Mouse (Mus musculus) urinary bladder, postnatal 14 days (tissue): ENCODE data around the gene Wipf3.

Experiments
- DNase-seq: peaks from one replicate; pipeline ENCODE4 v3.0.0; 2021; ENCODE audit warnings: low spot score

Wipf3 gene

DNA sequence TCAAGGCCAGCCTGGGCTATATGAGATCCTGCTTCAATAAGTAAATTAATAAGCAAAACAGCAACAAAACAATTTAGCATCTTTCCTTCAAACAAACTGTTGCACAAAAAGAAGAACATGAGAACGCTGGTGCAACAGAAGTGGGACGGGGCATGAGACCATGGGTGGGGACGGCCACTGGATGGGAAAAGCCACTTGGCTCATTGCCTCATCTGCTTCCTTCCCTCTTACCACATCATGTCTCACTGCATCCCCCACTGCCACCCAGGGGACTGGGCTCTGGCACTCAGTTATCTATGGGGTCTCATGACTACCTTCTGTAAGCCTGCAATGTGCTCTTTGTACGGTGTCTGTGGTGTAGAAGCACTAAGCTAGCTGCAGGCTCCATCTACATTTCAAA lies 106.1 kb downstream of the Wipf3 start:
- no peak for DNase-seq

DNA sequence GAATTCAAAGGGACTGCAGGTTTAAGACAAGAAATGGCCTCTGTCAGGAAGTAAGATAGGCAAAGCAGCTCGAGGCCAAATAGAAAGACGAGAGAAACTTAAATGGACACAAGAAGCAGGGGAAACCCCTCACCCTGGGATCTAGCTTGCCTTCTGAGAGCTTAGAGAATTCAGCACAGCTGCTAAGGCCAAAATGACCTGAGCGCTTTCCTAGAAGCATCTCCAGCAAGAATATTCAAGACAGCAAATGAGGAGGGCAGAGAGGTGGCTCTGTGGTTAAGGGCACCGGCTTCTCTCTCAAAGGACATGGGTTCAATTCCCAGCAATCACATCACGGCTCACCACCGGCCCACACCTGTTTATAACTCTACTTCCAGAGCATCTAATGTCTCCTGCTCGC lies 107.7 kb downstream of the Wipf3 start:
- no peak for DNase-seq

DNA sequence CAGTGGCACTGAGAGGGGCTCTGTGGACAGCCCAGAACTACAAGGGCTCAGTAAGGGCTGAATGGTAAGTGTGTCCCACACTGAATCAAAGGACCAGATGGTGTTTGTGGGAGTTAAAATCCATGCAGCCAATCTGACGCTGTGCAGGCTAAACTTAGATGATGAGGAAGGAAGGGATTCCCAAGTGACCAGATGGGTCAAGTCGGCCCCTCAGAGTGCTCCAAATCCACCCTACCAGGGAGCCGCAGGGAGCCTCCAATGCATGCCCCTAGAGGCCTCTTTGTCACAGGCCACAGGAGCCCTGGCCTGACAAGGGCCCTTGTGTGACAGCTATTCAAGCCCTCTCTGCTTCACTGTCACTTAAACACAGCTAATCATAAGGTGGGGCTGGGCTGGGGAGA lies 109.4 kb downstream of the Wipf3 start:
- no peak for DNase-seq

DNA sequence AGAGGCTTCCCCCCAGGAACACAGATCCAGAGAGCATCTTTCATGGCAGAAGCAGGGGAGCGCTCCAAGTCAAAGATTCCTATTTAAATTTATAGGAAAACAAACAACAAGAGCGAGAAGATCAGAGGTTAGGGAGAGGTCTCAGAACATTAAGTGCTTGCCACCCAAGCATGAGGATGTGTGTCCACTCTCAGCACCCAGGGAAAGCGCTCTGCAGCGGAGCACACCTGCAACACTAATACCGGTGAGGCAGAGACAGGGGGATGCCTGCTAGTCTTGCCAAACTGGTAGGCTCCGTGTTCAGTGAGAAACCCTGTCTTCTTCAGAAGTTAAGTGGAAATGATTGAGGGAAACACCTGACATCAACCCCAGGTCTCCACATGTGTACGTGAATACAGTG lies 110.0 kb downstream of the Wipf3 start:
- no peak for DNase-seq

DNA sequence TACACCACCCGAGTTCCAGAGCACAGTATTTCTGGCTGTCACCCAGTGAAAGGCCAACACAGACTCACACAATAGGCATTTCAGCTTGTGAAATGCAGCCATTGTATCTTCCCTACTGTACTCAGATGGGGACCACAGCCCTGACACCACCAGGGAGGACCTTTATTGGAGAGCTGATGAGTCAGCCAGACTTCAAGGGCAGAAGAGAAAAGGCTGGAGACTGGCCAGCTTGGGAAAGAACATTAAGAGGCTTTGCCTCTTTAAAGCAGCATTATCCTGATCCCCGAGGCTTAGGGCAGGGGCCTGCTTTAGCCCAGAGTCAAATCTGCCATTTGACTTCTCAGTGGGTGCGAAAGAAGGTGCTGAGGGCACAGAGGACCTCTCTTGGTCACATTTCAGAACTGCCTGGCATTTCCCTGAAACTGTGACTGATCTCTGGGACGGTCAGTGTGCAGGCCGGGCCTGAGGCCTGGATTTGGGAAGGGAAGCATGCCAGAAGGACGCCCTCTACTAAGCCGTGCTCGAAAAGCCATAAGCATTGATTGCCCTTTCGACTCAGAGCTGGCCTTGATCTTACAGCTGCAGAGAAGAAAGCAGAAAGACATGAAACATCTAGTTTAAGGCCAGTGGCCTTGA lies 111.0 kb downstream of the Wipf3 start:
- peak; percentile 47 for DNase-seq

DNA sequence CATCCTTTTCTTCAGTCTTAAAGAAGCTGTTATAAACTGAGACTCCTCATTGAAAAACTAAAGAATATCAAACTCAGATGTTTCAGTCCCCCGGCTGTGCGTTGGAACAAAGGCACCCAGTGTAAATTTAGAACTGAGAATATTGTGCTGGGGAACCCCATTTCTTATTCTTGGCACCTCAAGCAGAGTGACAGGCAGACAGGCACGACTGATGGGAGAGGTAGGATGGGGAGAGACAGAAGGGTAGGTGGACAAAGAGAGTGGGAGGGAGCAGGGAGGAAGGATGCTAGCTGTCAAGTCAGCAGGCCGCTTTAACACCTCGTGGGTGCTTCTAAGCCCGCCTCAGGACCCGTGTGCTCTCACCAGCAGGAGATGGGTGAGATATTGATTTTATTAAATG lies 113.4 kb downstream of the Wipf3 start:
- no peak for DNase-seq

DNA sequence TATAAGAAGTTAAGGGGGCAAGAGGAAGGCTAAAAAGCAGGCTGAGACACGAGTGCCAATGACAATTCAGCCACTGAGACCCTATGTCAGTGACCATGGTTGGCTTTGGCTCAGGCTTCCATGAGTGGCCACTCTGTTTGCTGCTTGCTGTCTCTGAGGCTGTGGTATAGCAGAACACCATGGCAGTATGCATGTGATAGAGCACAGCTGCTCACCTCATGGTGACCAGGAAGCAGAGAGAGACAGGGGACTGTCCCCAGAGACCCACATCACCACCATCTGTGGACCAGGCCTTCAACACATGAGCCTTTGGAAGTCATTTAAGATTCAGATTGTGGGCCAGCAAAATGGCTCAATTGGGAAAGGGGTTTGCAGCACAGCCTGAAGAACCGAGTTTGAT lies 114.2 kb downstream of the Wipf3 start:
- DNase-seq, result no peak

DNA sequence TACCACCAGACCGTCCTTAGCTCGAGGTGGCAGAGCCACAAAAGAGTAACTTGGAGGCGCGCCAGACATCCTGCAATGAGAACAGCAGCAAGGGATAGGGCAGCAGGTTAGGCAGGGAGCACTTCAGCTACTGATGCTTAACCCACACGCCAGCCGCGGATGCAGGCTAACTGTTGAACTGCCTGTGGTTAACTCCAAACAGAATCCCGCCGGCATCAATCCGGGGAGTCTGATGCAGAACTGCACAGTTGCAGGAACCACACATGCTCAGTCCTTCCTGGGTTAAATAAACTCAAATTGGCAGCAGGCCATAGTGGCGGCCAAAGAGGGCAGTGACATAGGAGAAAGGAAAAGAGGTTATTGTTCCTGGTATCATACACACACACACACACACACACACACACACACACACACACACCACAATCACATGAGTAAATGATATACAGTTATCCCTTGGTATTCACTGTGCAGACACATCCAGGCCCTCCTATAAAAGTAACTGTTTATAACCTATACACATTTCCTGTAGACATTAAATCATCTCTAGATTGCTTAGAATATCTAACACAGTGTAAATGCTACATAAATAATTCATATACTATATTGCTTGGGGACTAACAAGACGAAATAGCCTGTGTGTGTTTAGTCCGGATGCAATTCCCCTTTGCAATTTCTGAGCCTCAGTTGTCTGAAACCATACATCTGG lies 119.1 kb downstream of the Wipf3 start:
- no peak for DNase-seq

DNA sequence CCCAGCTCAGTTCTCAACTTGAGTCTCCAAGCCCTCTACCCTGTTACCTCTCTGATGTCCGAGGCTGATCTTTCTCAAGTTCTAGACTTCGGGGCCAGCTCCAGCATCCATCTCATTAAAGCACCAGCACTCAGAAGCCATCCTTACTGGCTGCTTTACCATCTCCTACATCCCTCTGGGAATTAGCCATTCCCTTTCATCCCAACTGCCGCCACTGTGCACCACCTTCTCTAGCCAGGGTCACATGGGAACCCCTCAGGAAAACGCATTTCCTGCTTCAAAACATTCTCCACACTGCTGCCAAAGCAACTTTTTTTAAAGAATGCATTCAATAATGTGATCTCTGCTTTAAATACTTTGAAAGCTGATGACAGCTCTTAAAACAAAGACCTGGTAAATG lies 119.9 kb downstream of the Wipf3 start:
- DNase-seq, result no peak

DNA sequence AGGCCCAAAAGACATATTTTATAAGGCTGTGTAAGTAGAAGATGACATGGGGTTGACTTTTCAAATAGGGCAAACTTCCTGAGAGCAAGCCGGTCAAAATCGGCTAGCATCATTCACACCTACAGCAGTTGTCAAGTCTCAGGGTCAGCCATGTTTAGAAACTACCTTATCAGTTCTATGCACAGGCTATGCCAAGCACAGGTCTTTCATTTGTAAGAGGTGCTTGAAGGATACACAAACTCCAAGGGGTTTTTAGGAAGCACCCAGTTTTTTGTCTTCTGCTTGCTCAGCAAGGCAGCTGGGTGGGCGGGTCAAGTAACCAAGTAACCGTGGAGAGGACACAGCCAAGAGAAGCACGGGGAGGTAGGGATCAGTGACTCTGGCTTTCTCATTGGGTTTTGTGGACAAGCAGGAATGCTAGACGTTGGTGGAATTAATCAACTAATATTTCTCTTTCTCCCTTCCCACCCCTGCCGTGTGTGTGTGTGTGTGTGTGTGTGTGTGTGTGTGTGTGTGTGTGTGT lies 121.5 kb downstream of the Wipf3 start:
- DNase-seq, result no peak

DNA sequence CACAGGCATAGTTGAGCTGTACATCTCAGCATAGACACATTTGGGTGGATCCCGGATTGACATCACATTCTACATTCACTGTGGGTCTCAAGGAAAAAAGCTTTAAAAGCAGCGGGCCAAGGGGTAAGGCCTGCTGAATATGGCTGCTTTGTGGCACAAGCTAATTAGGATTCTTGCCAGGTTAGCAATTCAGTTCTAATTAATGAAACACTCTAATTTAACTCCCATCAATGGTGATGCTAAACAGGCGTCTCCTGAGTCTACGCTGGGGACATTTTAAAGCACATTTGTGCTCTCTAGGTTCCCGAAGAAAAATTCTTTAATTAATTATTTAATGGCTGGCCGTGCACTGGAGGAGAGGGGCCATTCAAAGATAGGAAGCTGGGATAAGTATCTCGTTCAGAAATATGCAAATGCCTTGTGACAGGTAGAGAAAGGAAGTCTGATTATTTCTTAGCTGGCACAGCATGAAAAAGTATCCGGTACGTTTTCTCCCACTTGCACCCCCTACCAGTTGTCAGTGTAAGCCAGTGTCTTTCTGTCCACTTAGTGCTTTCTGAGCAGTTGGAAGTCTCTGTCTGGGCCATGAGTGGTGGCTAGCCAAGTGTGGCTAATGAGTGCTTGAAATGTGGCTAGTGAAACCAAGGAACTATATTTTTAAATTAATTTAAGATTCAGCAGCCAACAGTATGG lies 123.5 kb downstream of the Wipf3 start:
- no peak for DNase-seq
